Mouse (Mus musculus): ENCODE measurements around the gene Ano4. TPM values are rescaled to one million over a fixed set of nuclear protein-coding genes. Genes with fewer than 3 reads are reported as not detected.

The Ano4 gene
- polyA plus RNA-seq, 1 experiment from 2014 or later, result 0.25 TPM

- no peak for ATAC-seq (ENCODE audit: low FRiP score, low read depth)
- WGBS, result 36% methylated on average over 2 of the region's 2 CpGs
- Histone ChIP-seq H3K4me1 (no peaks in the 10 kb centered on the region), H3K27me3 (no peaks in the 10 kb centered on the region), H3K27ac (no peak overlapping the region), H3K4me2 (replicated peaks) (no peak overlapping the region), H3K9ac (no peak overlapping the region), H3K9me3 (no peaks in the 10 kb centered on the region), H3K36me3 (no peaks in the 10 kb centered on the region), H3K4me3 (no peak overlapping the region)
Measured at GRCm38 (mm10) chr10:89205858-89206257, 138.7 kb downstream of the Ano4 start.

GRCm38 (mm10) chr10:89196444-89196843 lies 148.1 kb downstream of the Ano4 start:
- H3K9me3 ChIP-seq, result no peaks in the 10 kb centered on the region; the same call in 1 of the 2 replicates
- no peak overlapping the region for H3K9ac ChIP-seq
- no peak overlapping the region for H3K27ac ChIP-seq
- WGBS, result 89% methylated on average over 10 of the region's 10 CpGs
- H3K4me2 ChIP-seq (replicated peaks), result no peak overlapping the region
- no peak overlapping the region for H3K4me3 ChIP-seq
- H3K36me3 ChIP-seq, result no peaks in the 10 kb centered on the region
- no peaks in the 10 kb centered on the region for H3K4me1 ChIP-seq
- ATAC-seq (ENCODE audit: low FRiP score, low read depth), result no peak
- no peaks in the 10 kb centered on the region for H3K27me3 ChIP-seq

DNA sequence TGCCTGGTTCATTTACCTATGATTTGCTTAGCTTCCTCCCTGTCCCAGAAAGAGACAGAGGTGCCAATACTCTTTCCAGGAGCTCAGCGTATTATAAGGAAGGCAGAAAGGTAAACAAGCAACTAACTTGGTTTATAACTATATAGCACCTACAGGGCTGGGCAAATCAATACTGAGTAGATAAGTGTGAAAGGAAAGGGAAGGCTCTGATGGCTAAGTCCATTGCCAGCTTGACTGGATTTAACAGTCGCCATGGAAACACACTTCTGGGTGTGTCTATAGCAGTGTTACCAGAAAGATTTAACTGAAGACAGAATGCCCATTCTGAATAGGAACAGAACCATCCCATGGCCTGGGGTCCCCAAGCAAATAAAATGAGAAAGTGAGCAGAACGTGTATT lies 149.5 kb downstream of the Ano4 start:
- ATAC-seq (ENCODE audit: low FRiP score, low read depth), result no peak
- Histone ChIP-seq H3K9ac (no peak overlapping the region), H3K4me2 (replicated peaks) (no peak overlapping the region), H3K4me3 (no peak overlapping the region), H3K27ac (no peak overlapping the region), H3K4me1 (no peaks in the 10 kb centered on the region), H3K36me3 (no peaks in the 10 kb centered on the region), H3K27me3 (no peaks in the 10 kb centered on the region), H3K9me3 (no peaks in the 10 kb centered on the region; the same call in 1 of the 2 replicates)
- WGBS, result 76% methylated on average over 3 of the region's 3 CpGs

DNA sequence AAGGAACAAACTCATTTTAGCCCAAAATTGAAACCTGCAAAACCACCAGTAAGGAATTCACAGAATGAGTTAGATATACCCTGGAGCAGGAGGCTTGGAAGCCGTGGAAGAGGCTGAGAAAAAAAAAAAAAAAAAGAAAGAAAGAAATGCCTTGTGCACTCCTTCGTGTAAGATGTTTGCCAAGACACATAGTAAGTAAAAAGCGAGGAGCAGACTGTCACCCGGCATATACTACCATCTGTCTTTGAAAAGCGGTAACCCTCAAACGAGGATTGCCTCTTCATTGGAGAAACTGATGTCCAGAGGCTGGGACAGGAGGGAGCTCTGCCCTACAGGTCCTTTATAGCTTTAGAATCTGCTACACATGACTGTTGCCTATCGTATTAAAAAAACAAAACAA lies 150.1 kb downstream of the Ano4 start:
- no peaks in the 10 kb centered on the region for H3K36me3 ChIP-seq
- ATAC-seq (ENCODE audit: low FRiP score, low read depth), result no peak
- no peaks in the 10 kb centered on the region; the same call in 1 of the 2 replicates for H3K9me3 ChIP-seq
- H3K27ac ChIP-seq, result no peak overlapping the region
- H3K4me2 ChIP-seq (replicated peaks), result no peak overlapping the region
- H3K9ac ChIP-seq, result no peak overlapping the region
- no peaks in the 10 kb centered on the region for H3K27me3 ChIP-seq
- no peaks in the 10 kb centered on the region for H3K4me1 ChIP-seq
- no peak overlapping the region for H3K4me3 ChIP-seq
- WGBS, result 77% methylated on average over 7 of the region's 7 CpGs

GRCm38 (mm10) chr10:89177921-89178320 lies 166.6 kb downstream of the Ano4 start:
- Histone ChIP-seq H3K27ac (no peak overlapping the region), H3K9ac (no peak overlapping the region), H3K27me3 (no peaks in the 10 kb centered on the region), H3K4me1 (no peaks in the 10 kb centered on the region), H3K4me3 (no peak overlapping the region), H3K9me3 (no peaks in the 10 kb centered on the region), H3K4me2 (replicated peaks) (no peak overlapping the region), H3K36me3 (no peaks in the 10 kb centered on the region)
- 83% methylated on average over 4 of the region's 4 CpGs for WGBS
- ATAC-seq (ENCODE audit: low FRiP score, low read depth), result no peak

DNA sequence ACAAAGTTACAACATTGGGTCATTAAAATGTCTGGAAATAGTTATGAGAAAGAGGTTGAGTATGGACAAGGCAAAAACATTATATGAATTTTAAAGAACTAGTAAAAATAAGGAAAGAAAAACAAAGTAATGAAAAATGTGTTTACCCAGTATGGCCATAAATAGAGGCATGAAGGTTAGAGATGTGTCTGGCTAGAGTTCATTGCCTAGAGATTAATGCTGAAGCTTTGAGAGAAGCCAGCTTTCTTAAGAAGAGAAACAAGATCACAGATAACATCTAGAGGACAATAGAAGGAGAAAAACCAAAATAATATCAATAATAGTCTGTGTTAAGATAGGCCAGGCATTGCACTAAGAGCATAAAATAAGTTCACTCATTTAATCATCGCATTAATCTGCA lies 180.0 kb downstream of the Ano4 start:
- Histone ChIP-seq H3K4me1 (no peaks in the 10 kb centered on the region), H3K27me3 (no peaks in the 10 kb centered on the region), H3K9me3 (0 out of 2 replicates have a peak, but pooled peaks cover 3% of the 10 kb centered on the region), H3K4me2 (replicated peaks) (no peak overlapping the region), H3K9ac (no peak overlapping the region), H3K4me3 (no peak overlapping the region), H3K36me3 (no peaks in the 10 kb centered on the region), H3K27ac (no peak overlapping the region)
- no peak for ATAC-seq (ENCODE audit: low FRiP score, low read depth)
- WGBS, result 90% methylated on average over 1 of the region's 1 CpGs

DNA sequence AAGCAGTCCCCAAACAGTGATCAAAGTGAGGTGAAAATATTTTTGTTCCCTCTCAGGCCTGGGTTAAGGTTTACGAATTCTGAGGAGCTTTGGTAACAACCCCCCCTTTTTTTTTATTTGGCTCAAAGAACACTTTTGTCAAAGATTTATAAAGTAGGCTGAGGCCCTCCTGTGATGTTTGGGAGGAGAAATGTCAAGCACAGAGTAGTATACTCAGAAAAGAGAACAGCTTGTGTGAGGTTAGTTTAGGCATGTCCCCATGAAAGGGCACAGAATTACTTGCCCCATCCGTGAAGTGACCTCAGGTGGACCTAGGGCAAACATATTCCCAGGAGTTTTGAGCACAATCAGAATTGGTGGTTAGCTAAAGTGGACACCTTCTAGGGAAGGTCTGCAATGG lies 189.1 kb downstream of the Ano4 start:
- Histone ChIP-seq H3K4me1 (no peaks in the 10 kb centered on the region), H3K27ac (no peak overlapping the region), H3K9me3 (no peaks in the 10 kb centered on the region), H3K9ac (no peak overlapping the region), H3K36me3 (no peaks in the 10 kb centered on the region), H3K4me3 (no peak overlapping the region), H3K4me2 (replicated peaks) (no peak overlapping the region), H3K27me3 (no peaks in the 10 kb centered on the region)
- 56% methylated on average over 2 of the region's 2 CpGs for WGBS
- ATAC-seq (ENCODE audit: low FRiP score, low read depth), result no peak

DNA sequence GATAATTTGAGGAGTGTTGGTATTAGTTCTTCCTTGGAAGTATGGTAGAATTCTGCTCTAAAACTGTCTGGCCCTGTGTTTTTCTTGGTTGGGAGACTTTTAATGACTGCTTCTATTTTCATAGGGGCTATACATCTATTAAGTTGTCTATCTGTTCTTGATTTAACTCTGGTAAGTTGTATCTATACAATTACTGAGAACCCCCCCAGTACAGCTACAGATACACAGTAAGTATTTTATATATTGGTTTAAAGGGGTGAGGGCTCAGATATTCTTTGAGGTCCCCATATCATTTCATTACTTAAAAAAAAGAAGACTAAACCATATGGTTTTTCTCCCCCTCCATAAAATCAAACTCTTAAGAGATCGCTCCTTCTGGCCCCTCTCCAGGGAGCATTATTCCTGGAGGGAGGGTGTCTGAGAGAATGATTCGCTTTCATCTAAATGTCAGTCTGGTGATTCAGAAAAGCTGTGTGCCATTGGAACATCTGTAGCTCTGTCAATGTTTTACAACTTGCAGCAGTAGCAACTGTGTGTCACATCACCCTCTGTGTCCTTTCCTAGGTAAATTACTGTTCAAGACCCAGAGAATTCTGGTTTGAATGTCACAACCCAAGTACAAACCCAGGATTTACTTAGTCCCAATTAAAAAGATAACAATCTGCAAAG lies 189.6 kb downstream of the Ano4 start:
- no peaks in the 10 kb centered on the region for H3K9me3 ChIP-seq
- no peaks in the 10 kb centered on the region for H3K4me1 ChIP-seq
- no peaks in the 10 kb centered on the region for H3K36me3 ChIP-seq
- no peak overlapping the region for H3K4me3 ChIP-seq
- H3K9ac ChIP-seq, result no peak overlapping the region
- H3K27ac ChIP-seq, result no peak overlapping the region
- no peaks in the 10 kb centered on the region for H3K27me3 ChIP-seq
- 61% methylated on average over 2 of the region's 2 CpGs for WGBS
- ATAC-seq (ENCODE audit: low FRiP score, low read depth), result no peak
- no peak overlapping the region for H3K4me2 ChIP-seq (replicated peaks)

DNA sequence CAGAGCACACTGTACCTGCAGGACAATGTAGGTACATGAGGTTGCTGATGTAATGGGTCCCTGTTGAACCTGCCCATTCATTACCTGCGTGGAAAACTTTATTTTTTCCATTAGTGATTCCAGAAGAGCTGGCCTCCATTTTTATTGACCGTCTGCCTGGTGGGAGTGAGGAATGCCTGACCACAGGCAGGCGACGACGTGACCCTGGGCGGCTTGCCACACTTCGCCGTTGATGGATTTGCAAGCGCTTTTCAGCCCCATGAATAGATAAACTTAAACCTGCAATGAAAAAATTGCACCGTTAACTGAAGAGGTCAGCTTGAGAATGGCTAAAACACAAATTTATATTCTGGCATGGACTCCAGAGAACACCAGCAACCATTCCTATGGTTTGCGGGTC lies 195.4 kb downstream of the Ano4 start:
- 75% methylated on average over 11 of the region's 11 CpGs for WGBS
- H3K27ac ChIP-seq, result no peak overlapping the region
- no peak for ATAC-seq (ENCODE audit: low FRiP score, low read depth)
- H3K4me1 ChIP-seq, result 0 out of 2 replicates have a peak, but pooled peaks cover 2% of the 10 kb centered on the region
- no peak overlapping the region for H3K4me3 ChIP-seq
- H3K27me3 ChIP-seq, result no peaks in the 10 kb centered on the region
- H3K9ac ChIP-seq, result no peak overlapping the region
- no peaks in the 10 kb centered on the region for H3K9me3 ChIP-seq
- H3K36me3 ChIP-seq, result no peaks in the 10 kb centered on the region
- no peak overlapping the region for H3K4me2 ChIP-seq (replicated peaks)

DNA sequence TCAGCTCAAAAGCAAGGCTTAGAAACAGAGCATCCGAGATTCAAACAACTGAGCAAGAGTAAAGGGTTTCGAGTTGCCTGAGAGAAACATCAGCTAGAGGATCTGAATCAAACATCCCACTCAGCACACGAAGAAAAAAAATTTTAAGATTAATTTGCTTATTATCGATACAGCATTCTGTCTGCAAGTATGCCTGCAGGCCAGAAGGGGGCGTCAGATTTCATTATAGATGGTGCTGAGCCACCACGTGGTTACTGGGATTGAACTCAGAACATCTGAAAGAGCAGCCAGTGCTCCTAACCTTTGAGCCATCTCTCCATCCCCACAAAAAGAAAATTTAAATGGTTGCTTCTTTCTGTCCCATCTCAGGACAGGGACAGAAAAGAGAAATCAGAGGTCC lies 223.2 kb downstream of the Ano4 start:
- no peak overlapping the region for H3K4me3 ChIP-seq
- no peaks in the 10 kb centered on the region for H3K36me3 ChIP-seq
- no peak overlapping the region for H3K9ac ChIP-seq
- H3K4me2 ChIP-seq (replicated peaks), result no peak overlapping the region
- no peak for ATAC-seq (ENCODE audit: low FRiP score, low read depth)
- no peaks in the 10 kb centered on the region for H3K27me3 ChIP-seq
- no peaks in the 10 kb centered on the region for H3K9me3 ChIP-seq
- no peak overlapping the region for H3K27ac ChIP-seq
- WGBS, result 55% methylated on average over 6 of the region's 6 CpGs
- H3K4me1 ChIP-seq, result no peaks in the 10 kb centered on the region

DNA sequence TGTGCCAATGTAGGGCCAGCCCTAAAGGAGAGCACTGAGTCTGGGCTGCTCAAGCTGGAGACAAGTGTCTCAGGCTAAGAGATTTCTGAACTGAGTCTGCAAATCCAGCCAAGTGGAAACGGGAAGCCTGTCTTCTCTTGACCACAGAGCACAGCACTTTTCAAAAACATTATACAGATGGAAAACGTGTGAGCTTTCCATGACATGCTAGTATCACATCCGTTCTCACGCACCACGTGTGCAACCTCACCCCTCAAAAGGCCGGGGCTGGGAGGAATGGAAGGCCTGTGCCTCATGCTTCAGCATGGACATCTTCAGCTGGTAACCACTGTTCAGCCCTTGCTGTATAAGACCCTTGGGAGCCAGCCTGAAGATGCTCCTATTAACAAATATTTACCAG lies 230.2 kb downstream of the Ano4 start:
- WGBS, result 80% methylated on average over 6 of the region's 6 CpGs
- Histone ChIP-seq H3K27ac (no peak overlapping the region), H3K36me3 (no peaks in the 10 kb centered on the region), H3K27me3 (no peaks in the 10 kb centered on the region), H3K9me3 (no peaks in the 10 kb centered on the region), H3K4me3 (no peak overlapping the region), H3K4me2 (replicated peaks) (no peak overlapping the region), H3K4me1 (no peaks in the 10 kb centered on the region), H3K9ac (no peak overlapping the region)
- no peak for ATAC-seq (ENCODE audit: low FRiP score, low read depth)

- no peak overlapping the region for H3K4me2 ChIP-seq (replicated peaks)
- no peak overlapping the region for H3K4me3 ChIP-seq
- H3K4me1 ChIP-seq, result no peaks in the 10 kb centered on the region
- no peak overlapping the region for H3K9ac ChIP-seq
- H3K27me3 ChIP-seq, result no peaks in the 10 kb centered on the region
- no peak for ATAC-seq (ENCODE audit: low FRiP score, low read depth)
- H3K9me3 ChIP-seq, result no peaks in the 10 kb centered on the region
- H3K27ac ChIP-seq, result no peak overlapping the region
- 78% methylated on average over 2 of the region's 2 CpGs for WGBS
- H3K36me3 ChIP-seq, result no peaks in the 10 kb centered on the region
Measured at GRCm38 (mm10) chr10:89111466-89111865, 233.1 kb downstream of the Ano4 start.

DNA sequence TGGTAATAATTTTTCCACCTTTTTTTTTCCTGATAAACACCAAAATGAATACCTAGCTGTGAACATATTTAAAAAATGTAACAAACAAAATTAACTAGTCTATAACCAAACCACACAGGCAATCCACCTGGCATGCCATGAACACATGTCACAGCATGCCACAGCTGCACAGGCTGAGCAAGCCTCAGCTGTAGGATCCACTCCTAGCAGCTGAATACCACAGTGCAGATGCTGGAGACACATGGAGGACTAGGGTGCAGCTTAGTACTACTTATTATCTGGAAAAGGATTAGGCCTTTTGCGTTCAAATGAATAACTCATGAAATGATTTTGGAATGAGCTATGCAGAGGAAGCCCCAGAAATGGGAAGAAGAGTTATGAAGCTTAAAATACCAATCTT lies 233.6 kb downstream of the Ano4 start:
- H3K4me3 ChIP-seq, result no peak overlapping the region
- H3K4me1 ChIP-seq, result no peaks in the 10 kb centered on the region
- no peaks in the 10 kb centered on the region for H3K36me3 ChIP-seq
- 77% methylated on average over 1 of the region's 1 CpGs for WGBS
- no peaks in the 10 kb centered on the region for H3K9me3 ChIP-seq
- H3K27ac ChIP-seq, result no peak overlapping the region
- no peak overlapping the region for H3K9ac ChIP-seq
- H3K27me3 ChIP-seq, result no peaks in the 10 kb centered on the region
- no peak for ATAC-seq (ENCODE audit: low FRiP score, low read depth)
- H3K4me2 ChIP-seq (replicated peaks), result no peak overlapping the region

Measured in limb, embryonic 13.5 days (tissue).